Comparison of ENCODE assay signal across 14 mouse cellular contexts in the genomic region with DNA sequence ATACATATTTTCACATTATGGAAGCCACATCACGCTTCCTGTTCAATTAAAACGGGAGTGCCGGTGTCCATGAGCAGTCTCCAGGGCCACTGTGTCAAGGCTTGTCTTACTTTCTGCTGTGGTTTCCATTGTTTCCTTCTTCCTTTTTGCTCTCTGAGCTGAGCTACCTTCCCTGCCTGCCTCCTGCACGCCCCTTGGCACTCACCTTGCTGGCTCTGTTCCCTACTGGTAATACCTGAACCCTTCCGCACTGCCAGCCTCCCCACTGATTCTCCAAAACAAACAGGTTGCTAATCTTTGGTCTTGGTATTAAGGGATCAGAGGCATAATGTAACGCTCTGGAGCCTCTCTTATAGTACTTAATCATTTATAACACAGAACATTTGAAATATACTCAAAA.
DNase-seq lines count a peak whose midpoint lies in the region; ATAC-seq and TF ChIP-seq lines count a peak whose summit lies in the region.
"Had no signal": no experiment of that assay in that cellular context is flagged by ENCODE, and none has a peak within 500 bp of the region (broad histone marks: within the 10 kb centered on the region; RNA-seq: fewer than 3 reads in every experiment).

No protein-coding gene starts in this region.

- H3K9me3 ChIP-seq in kidney, embryonic 14.5 days (ENCODE audit: control insufficient read depth, low read length): no peaks in the 10 kb centered on the region
- H3K9me3 ChIP-seq: embryonic facial prominence, embryonic 15.5 days; forebrain, embryonic 13.5 days; heart, embryonic 13.5 days; midbrain, embryonic 12.5 days had no signal

- ATAC-seq in kidney, embryonic 14.5 days (ENCODE audit: low FRiP score, low TSS enrichment): no peak
- ATAC-seq: forebrain, embryonic 13.5 days had no signal

- no peaks in the 10 kb centered on the region for H3K27me3 ChIP-seq in kidney, adult 2 months (replicated peaks; ENCODE audit: control insufficient read depth, insufficient read depth, low read length)
- H3K27me3 ChIP-seq in kidney, embryonic 14.5 days (ENCODE audit: control insufficient read depth, insufficient read depth, low read length): no peaks in the 10 kb centered on the region
- H3K27me3 ChIP-seq: embryonic facial prominence, embryonic 15.5 days; forebrain, embryonic 13.5 days; heart, embryonic 13.5 days; midbrain, embryonic 12.5 days had no signal

- H3K27ac ChIP-seq in kidney, adult 2 months (ENCODE audit: insufficient read depth, low read depth, low read length): peak overlapping the region; percentile 83
- no peak overlapping the region for H3K27ac ChIP-seq in kidney, embryonic 14.5 days (ENCODE audit: low read depth, low read length)
- H3K27ac ChIP-seq: embryonic facial prominence, embryonic 15.5 days; forebrain, embryonic 13.5 days; heart, embryonic 13.5 days; midbrain, embryonic 12.5 days had no signal

- no peaks in the 10 kb centered on the region for H3K36me3 ChIP-seq in kidney, adult 2 months (ENCODE audit: control insufficient read depth, insufficient read depth, low read length)
- H3K36me3 ChIP-seq in kidney, embryonic 14.5 days (ENCODE audit: control insufficient read depth, insufficient read depth, low read length): no peaks in the 10 kb centered on the region
- H3K36me3 ChIP-seq: embryonic facial prominence, embryonic 15.5 days; heart, embryonic 13.5 days; midbrain, embryonic 12.5 days had no signal

- peak; percentile 58 for DNase-seq in kidney, adult 2 months
- peak; percentile 42 for DNase-seq in cerebellum, adult 11 months
- peak; percentile 64 for DNase-seq in cerebellum, adult 9-10 months
- peak; percentile 37 to 70 for DNase-seq in kidney, postnatal 25 days
- DNase-seq in spleen, postnatal 4 days (ENCODE audit: low spot score in 2 of 2): no peak
- DNase-seq in B cell, adult 2 months: no peak
- DNase-seq: adrenal gland, postnatal 14 days; gastrocnemius, postnatal 25 days; thymus, adult 2 months had no signal

- 0 out of 2 replicates have a peak, but pooled peaks cover 2% of the 10 kb centered on the region for H3K4me1 ChIP-seq in kidney, adult 2 months (ENCODE audit: control insufficient read depth, insufficient read depth, low read length)
- no peaks in the 10 kb centered on the region for H3K4me1 ChIP-seq in kidney, embryonic 14.5 days (ENCODE audit: control insufficient read depth, insufficient read depth, low read length)
- H3K4me1 ChIP-seq: embryonic facial prominence, embryonic 15.5 days; heart, embryonic 13.5 days had no signal

- 61% methylated on average over 6 of the region's 6 CpGs for WGBS in kidney, adult 2 months
- WGBS in kidney, embryonic 14.5 days: 76% methylated on average over 6 of the region's 6 CpGs

- TF ChIP-seq POLR2A in kidney, adult 2 months (IDR thresholded peaks at IDR 0.05; ENCODE audit: low read depth, low read length): no peak

- H3K4me3 ChIP-seq in kidney, adult 2 months (ENCODE audit: insufficient read depth, low read depth, low read length): no peak overlapping the region
- H3K4me3 ChIP-seq in kidney, embryonic 14.5 days (ENCODE audit: low read length): no peak overlapping the region
- H3K4me3 ChIP-seq: embryonic facial prominence, embryonic 15.5 days; forebrain, embryonic 13.5 days; heart, embryonic 13.5 days; midbrain, embryonic 12.5 days had no signal

- no peak overlapping the region for H3K9ac ChIP-seq in kidney, embryonic 14.5 days (ENCODE audit: low read depth, low read length)
- H3K9ac ChIP-seq: embryonic facial prominence, embryonic 15.5 days; forebrain, embryonic 13.5 days; heart, embryonic 13.5 days; midbrain, embryonic 12.5 days had no signal

- TF ChIP-seq CTCF in kidney, adult 2 months (conservative IDR thresholded peaks at IDR 0.05; ENCODE audit: insufficient read depth, insufficient read length, low read depth, low read length): no peak

- H3K4me2 ChIP-seq in kidney, embryonic 14.5 days (replicated peaks; ENCODE audit: low read depth, low read length): no peak overlapping the region
- H3K4me2 ChIP-seq: embryonic facial prominence, embryonic 15.5 days; forebrain, embryonic 13.5 days; heart, embryonic 13.5 days; midbrain, embryonic 12.5 days had no signal

Comparison
In these comparisons a context has a peak if more than half of its experiments do, and no peak if none do; other contexts are left out.
1. DNase-seq: peak in kidney, adult 2 months (single experiment), cerebellum, adult 11 months (single experiment), cerebellum, adult 9-10 months (single experiment) and kidney, postnatal 25 days (2 of 2); none in spleen, postnatal 4 days (0 of 2) and B cell, adult 2 months (0 of 2).